Mouse (Mus musculus) liver, embryonic 14.5 days (tissue): ENCODE measurements at regions not wholly inside any gene's neighbourhood (a gene's known extent, or its start where the extent isn't known, plus 50 kb on each side); places are given as distances from the start of the nearest gene placed in this dataset.

Experiments used
- CTCF ChIP-seq: IDR thresholded peaks from 2 replicates; pipeline ENCODE4 v1.5.1; 2016; ENCODE audit warnings: antibody characterized with exemption, low read depth, control low read depth
- EP300 ChIP-seq: IDR thresholded peaks from 2 replicates; pipeline ENCODE4 v1.6.1; 2016; ENCODE audit warnings: antibody characterized with exemption, low read depth

GRCm38 (mm10) chr14:24644117-24644808 is 157.3 kb downstream of the Rps24 start:
- TF ChIP-seq EP300: no peak
- no peak for TF ChIP-seq CTCF
